Mouse (Mus musculus) testis, adult 2 months (tissue): Measurements from ENCODE around the gene G6pc3. TPM values are rescaled to one million over a fixed set of nuclear protein-coding genes. Genes with fewer than 3 reads are reported as not detected.
"Not testable (repeated sequence)": the region's sequence is repeated elsewhere in the genome, so short reads cannot be mapped to it uniquely, and the experiment has no call there.

Source experiments
- H3K27ac ChIP-seq: fragments of 200-500 bp; 2 replicates; pipeline ENCODE4 v1.5.1; 2012; ENCODE audit warnings: low read depth, low read length; ENCODE audit not compliant: control insufficient read depth, insufficient read depth
- H3K27me3 ChIP-seq: fragments of 200-500 bp; 2 replicates; pipeline ENCODE4 v1.6.1; 2012; ENCODE audit warnings: mild to moderate bottlenecking, low read length, moderate library complexity; ENCODE audit not compliant: control insufficient read depth, insufficient read depth
- H3K36me3 ChIP-seq: fragments of 200-500 bp; 2 replicates; pipeline ENCODE4 v1.6.1; 2012; ENCODE audit warnings: mild to moderate bottlenecking, low read length; ENCODE audit not compliant: control insufficient read depth, insufficient read depth
- H3K4me1 ChIP-seq: fragments of 200-500 bp; 2 replicates; pipeline ENCODE4 v1.6.1; 2012; ENCODE audit warnings: low read length; ENCODE audit not compliant: control insufficient read depth, insufficient read depth
- H3K4me3 ChIP-seq: fragments of 200-500 bp; 2 replicates; pipeline ENCODE4 v1.5.1; 2012; ENCODE audit warnings: low read depth, mild to moderate bottlenecking, low read length, moderate library complexity, mixed read lengths; ENCODE audit not compliant: control insufficient read depth
- CTCF ChIP-seq: fragments of 200-500 bp; IDR thresholded peaks from 2 replicates; pipeline ENCODE4 v1.5.1; 2012; ENCODE audit warnings: low read depth, mild to moderate bottlenecking, inconsistent platforms, low read length, moderate library complexity; ENCODE audit not compliant: control insufficient read depth, insufficient read depth, insufficient replicate concordance
- POLR2A ChIP-seq: fragments of 200-500 bp; IDR thresholded peaks from 2 replicates; pipeline ENCODE4 v1.6.1; 2012; ENCODE audit warnings: low read depth, mild to moderate bottlenecking, inconsistent platforms, low read length, moderate library complexity; ENCODE audit not compliant: control insufficient read depth
- polyA plus RNA-seq: library from polyadenylated mRNA; depleted of rRNA; stranded (reverse); fragments of >200 nt; gene quantifications from 2 replicates; pipeline ENCODE4 v1.2.3, GENCODE M21; 2012

G6pc3 gene
- polyA plus RNA-seq, 1 experiment: 434 TPM

DNA sequence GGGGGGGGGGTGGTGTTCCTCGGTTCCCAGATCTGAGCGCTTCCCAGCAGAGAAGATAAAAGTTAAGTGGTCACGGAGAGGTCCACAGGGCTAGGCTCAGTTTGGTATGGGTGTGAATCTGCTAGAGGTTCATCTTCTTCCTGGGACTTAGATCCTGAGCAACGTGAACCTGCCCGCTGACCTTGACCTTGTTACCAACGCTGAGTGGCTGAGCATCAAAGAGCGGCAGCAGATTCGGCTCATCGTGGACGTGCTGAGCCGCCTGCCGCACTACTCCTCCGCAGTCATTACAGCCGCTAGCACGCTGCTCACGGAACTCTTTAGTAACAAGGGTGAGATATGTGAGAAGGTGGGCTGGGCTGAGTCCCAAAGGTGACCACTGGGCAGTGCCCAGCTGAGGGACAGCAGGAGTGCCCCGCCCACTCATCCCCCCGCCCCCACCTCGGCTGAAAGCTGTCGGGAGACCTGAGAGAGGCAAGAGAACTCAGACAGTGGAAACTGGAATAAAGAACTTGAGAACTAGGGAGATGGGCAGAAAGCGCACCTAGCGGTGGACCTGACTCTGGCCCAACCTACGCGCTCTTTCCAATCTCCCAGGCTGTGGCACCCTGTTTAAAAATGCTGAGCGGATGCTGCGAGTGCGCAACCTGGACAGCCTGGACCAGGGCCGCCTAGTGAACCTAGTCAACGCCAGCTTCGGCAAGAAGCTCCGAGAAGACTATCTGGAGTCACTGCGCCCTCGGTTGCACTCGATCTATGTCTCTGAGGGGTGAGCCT lies 42.0 kb upstream of the G6pc3 start:
- H3K4me3 ChIP-seq: peak overlapping the region; percentile 22
- H3K36me3 ChIP-seq: no peaks in the 10 kb centered on the region
- no peak overlapping the region for H3K27ac ChIP-seq
- peaks cover 19% of the 10 kb centered on the region for H3K4me1 ChIP-seq
- peaks cover 3% of the 10 kb centered on the region for H3K27me3 ChIP-seq
- no peak for TF ChIP-seq CTCF
- no peak for TF ChIP-seq POLR2A

DNA sequence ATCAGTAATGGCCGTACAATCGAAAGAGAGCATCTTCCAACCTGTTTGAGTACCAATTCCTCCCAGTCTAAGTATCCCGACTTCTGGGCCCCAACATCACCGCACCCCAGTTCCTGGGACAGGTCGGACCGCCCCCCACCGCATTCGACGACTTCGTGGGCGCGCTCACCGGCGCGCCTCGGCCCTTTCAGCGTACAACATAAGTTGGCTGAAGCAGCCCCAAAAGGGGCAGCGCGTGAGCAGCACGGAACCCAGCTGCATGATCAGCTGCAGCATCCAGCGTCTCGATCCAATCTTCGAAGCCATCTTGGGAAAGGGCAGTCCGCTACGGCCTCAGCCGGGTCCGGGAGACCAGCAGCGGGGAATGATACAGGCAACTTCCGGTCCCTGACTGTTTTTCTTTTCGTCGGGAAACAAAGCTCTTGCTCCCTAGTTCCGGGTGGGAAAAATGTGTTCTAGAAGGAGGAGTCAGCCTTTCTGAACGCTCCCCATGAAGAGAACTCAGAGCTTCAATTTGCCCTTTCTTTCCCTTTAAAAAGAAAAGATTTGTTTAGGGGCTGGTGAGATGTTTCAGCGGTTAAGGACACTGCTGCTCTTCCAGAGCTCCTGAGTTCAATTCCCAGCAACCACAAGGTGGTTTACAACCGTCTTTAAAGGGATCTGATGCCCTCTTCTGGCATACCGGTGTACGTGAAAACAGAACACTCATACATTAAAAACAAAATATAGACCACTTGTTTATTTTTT lies 33.2 kb upstream of the G6pc3 start, which contains the start of gene Tmem101:
Gene Tmem101, minus strand, starts transcription at position 366 of the 747 bp plus-strand sequence.
- Histone ChIP-seq H3K27me3 (no peaks in the 10 kb centered on the region), H3K4me3 (peak within 1 kb of the TSS; percentile 95), H3K27ac (peak within 1 kb of the TSS; percentile 69), H3K36me3 (no peaks in the 10 kb centered on the region), H3K4me1 (peaks cover 3% of the 10 kb centered on the region)
- peak; percentile 76 for TF ChIP-seq POLR2A
- TF ChIP-seq CTCF: no peak

DNA sequence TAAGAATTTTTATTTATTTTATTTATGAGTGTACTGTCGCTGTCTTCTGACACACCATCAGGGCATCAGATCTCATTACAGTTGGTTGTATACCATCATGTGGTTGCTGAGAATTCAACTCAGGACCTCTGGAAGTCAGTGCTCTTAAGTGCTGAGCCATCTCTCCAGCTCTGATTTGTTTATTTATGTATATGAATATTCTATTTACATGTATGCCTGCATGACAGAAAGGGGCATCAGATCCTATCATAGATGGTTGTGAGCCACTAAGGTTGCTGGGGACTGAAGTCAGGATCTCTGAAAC lies 32.7 kb upstream of the G6pc3 start:
- Histone ChIP-seq H3K4me3 (no peak overlapping the region), H3K4me1 (peaks cover 3% of the 10 kb centered on the region), H3K36me3 (no peaks in the 10 kb centered on the region), H3K27me3 (no peaks in the 10 kb centered on the region), H3K27ac (no peak overlapping the region)
- TF ChIP-seq POLR2A: no peak

DNA sequence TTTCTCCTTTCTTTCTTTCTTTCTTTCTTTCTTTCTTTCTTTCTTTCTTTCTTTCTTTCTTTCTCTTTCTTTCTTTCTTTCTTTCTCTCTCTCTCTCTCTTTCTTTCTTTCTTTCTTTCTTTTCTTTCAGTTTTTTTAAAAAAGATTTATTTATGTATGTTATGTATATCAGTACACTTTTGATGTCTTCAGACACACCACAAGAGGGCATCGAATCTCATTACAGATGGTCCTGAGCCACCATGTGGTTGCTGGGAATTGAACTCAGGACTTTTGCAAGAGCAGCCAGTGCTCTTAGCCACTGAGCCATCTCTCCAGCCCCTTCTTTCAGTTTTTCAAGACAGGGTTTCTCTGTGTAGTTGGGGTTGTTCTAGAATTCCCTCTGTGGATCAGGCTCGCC lies 31.4 kb upstream of the G6pc3 start:
- H3K4me1 ChIP-seq: not testable (repeated sequence)

DNA sequence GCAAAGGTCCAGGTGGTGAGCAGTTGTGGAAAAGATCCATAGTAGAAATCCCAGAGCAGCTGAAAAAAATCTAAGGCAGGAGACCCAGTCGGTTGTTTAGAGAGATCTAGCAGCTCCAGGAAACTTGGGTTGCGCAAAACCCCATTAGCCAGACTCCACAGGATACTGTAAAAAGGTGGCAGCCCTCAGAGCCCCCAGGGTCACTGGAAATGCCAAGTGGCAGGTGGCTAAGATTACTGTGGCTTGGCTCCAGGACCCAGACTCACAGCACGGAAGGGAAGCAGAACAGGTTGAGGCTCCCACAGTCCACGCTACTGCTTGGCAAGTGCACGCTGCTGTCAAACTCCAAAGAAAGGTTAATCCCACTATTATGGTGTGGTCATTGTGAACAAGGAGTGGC lies 29.6 kb upstream of the G6pc3 start:
- Histone ChIP-seq H3K27ac (no peak overlapping the region), H3K36me3 (peaks cover 2% of the 10 kb centered on the region), H3K4me1 (peaks cover 3% of the 10 kb centered on the region), H3K4me3 (no peak overlapping the region), H3K27me3 (no peaks in the 10 kb centered on the region)
- TF ChIP-seq POLR2A (no peak), CTCF (no peak)

More for the DNA sequence above, 31.4 kb upstream of the G6pc3 start:
- not testable (repeated sequence) for H3K27me3 ChIP-seq, H3K36me3 ChIP-seq, H3K4me3 ChIP-seq, H3K27ac ChIP-seq

DNA sequence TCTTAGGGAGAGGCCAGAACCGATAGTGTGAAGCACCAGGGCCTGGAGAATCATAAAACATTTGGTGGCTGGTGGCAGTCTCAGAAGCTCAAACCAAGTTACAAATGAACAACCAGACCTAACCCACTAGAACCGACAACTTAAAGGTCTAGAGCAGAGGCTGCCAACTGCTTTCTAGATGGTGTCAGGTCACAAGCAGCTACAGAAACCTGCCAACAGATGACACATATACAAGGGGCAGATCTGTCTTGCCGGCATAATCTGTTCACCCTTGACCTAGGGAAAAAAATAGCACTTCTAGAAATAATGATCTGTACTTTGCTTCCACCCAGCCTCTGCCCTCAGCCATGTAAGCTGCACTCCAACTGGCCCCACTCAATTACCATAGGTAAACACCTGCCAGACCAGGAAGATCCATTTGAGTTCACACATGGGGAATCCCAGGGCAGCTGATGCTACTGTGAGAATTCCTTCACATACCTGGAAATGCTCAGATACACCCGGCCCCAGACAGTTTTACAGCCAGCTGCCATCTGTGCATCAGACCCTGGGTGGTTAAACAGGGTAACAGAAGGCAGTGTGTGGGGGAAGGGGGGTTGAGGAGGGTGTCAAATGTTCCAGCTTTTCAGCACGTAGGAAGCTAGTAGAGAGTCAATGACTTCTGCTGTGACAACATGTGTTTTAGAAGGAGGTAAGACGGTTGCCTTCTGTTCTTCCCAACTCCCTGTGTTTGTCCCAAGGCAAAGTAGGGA lies 23.3 kb upstream of the G6pc3 start:
- no peaks in the 10 kb centered on the region for H3K27me3 ChIP-seq
- no peak overlapping the region for H3K27ac ChIP-seq
- H3K36me3 ChIP-seq: peaks cover 6% of the 10 kb centered on the region
- no peaks in the 10 kb centered on the region for H3K4me1 ChIP-seq
- TF ChIP-seq POLR2A: no peak
- no peak for TF ChIP-seq CTCF
- H3K4me3 ChIP-seq: no peak overlapping the region

DNA sequence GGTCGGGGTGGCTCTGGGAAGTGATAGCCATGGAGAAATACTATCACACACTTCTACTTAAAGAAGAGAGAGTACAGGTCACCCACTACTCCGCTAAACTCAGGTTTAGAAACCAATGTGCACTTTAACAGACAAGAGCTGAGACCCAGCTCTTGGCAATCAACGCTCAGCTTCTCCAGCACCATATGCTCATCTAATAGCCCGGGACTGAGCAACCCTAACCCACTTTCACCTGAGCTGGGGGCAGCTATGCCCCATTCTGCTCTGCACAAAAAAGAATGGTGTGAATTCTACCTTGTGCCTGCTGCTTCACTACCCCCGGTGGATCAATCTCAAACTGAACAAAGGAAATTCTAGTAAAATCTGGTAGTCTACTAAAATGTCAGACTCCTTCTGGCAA lies 21.9 kb upstream of the G6pc3 start:
- no peak overlapping the region for H3K4me3 ChIP-seq
- H3K27me3 ChIP-seq: no peaks in the 10 kb centered on the region
- TF ChIP-seq POLR2A (no peak), CTCF (no peak)
- no peaks in the 10 kb centered on the region for H3K4me1 ChIP-seq
- no peak overlapping the region for H3K27ac ChIP-seq
- H3K36me3 ChIP-seq: peaks cover 6% of the 10 kb centered on the region
